ENCODE assay signal across 24 mouse cellular contexts in the genomic region with DNA sequence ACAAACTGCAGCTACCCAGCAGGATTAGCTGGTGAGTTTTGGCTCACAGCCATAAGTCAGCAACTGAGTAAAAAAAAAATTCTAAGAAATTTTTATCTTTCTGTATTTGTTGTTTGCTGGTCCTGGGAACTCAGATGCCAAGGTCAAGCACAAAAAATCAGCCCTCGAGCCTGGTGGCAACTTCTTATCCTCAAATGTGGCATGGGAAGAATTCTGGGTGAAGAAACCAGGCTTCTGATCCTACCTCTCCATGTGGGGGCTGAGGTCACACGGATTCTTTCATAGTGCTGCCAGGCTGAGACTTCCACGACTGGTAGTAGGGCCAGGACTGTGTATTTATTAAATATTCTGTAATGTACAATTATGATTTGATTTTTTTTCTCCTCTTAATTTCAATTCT.
A peak's percentile ranks its signal among the peaks of the same experiment; 100 is the strongest.
DNase-seq lines count a peak whose midpoint lies in the region; ATAC-seq and TF ChIP-seq lines count a peak whose summit lies in the region.
"Had no signal": no experiment of that assay in that cellular context is flagged by ENCODE, and none has a peak within 500 bp of the region (broad histone marks: within the 10 kb centered on the region; RNA-seq: fewer than 3 reads in every experiment).

No protein-coding gene starts in this region.

- H3K27ac ChIP-seq in midbrain, embryonic 14.5 days (replicated peaks; ENCODE audit: low read depth, low read length): no peak overlapping the region
- H3K27ac ChIP-seq in midbrain, embryonic 11.5 days (ENCODE audit: low read depth, low read length): no peak overlapping the region
- H3K27ac ChIP-seq: embryonic facial prominence, embryonic 12.5 days; embryonic facial prominence, embryonic 15.5 days; forebrain, embryonic 15.5 days; heart, embryonic 15.5 days; hindbrain, embryonic 10.5 days; hindbrain, embryonic 13.5 days; intestine, embryonic 15.5 days had no signal

- H3K4me2 ChIP-seq in midbrain, embryonic 14.5 days (ENCODE audit: low read length): no peak overlapping the region
- no peak overlapping the region for H3K4me2 ChIP-seq in midbrain, embryonic 11.5 days
- H3K4me2 ChIP-seq in myocyte (ENCODE audit: low read depth): peak overlapping the region; percentile 10
- H3K4me2 ChIP-seq: embryonic facial prominence, embryonic 12.5 days; embryonic facial prominence, embryonic 15.5 days; forebrain, embryonic 15.5 days; heart, embryonic 12.5 days; heart, embryonic 15.5 days; hindbrain, embryonic 13.5 days; intestine, embryonic 15.5 days had no signal

- no peaks in the 10 kb centered on the region for H3K27me3 ChIP-seq in midbrain, embryonic 14.5 days (ENCODE audit: control insufficient read depth, insufficient read depth, low read length)
- H3K27me3 ChIP-seq in midbrain, embryonic 11.5 days (ENCODE audit: control insufficient read depth, insufficient read depth, low read length): no peaks in the 10 kb centered on the region
- no peaks in the 10 kb centered on the region for H3K27me3 ChIP-seq in myocyte (ENCODE audit: control insufficient read depth, insufficient read depth, insufficient read length)
- H3K27me3 ChIP-seq: embryonic facial prominence, embryonic 12.5 days; embryonic facial prominence, embryonic 15.5 days; forebrain, embryonic 15.5 days; heart, embryonic 12.5 days; heart, embryonic 15.5 days; hindbrain, embryonic 13.5 days; intestine, embryonic 15.5 days had no signal

- DNase-seq in cerebellum, postnatal 14 days: peak; percentile 4 to 13
- no peak for DNase-seq in cerebellum, adult 11-12 months
- DNase-seq in midbrain, embryonic 14.5 days: peak; percentile 0
- no peak for DNase-seq in midbrain, embryonic 11.5 days (ENCODE audit: low spot score, missing footprints)
- DNase-seq in adipocyte (ENCODE audit: low spot score): peak; percentile 10
- DNase-seq: adrenal gland, postnatal 10 days; cerebellum, adult 11 months; cerebellum, adult 8-10 months; gastrocnemius, postnatal 10 days; gastrocnemius, postnatal 36 days; heart, postnatal 10 days; heart, postnatal 36 days; kidney, adult 11 months had no signal

- H3K79me2 ChIP-seq in myocyte (ENCODE audit: control insufficient read depth, insufficient read depth): no peaks in the 10 kb centered on the region

- H3K9ac ChIP-seq in midbrain, embryonic 14.5 days (replicated peaks; ENCODE audit: low read length): no peak overlapping the region
- H3K9ac ChIP-seq in midbrain, embryonic 11.5 days (ENCODE audit: low read length): no peak overlapping the region
- H3K9ac ChIP-seq: embryonic facial prominence, embryonic 12.5 days; embryonic facial prominence, embryonic 15.5 days; forebrain, embryonic 15.5 days; heart, embryonic 12.5 days; heart, embryonic 15.5 days; hindbrain, embryonic 13.5 days; intestine, embryonic 15.5 days had no signal

- no peak overlapping the region for H3K4me3 ChIP-seq in midbrain, embryonic 14.5 days (replicated peaks; ENCODE audit: low read depth, low read length)
- no peak overlapping the region for H3K4me3 ChIP-seq in midbrain, embryonic 11.5 days (ENCODE audit: low read depth, low read length)
- no peak overlapping the region for H3K4me3 ChIP-seq in myocyte
- H3K4me3 ChIP-seq: embryonic facial prominence, embryonic 12.5 days; embryonic facial prominence, embryonic 15.5 days; forebrain, embryonic 15.5 days; heart, embryonic 12.5 days; heart, embryonic 15.5 days; hindbrain, embryonic 10.5 days; hindbrain, embryonic 13.5 days; intestine, embryonic 15.5 days had no signal

- H3ac ChIP-seq in myocyte (ENCODE audit: control insufficient read depth, insufficient read length): no peak overlapping the region

- ATAC-seq in midbrain, embryonic 14.5 days (ENCODE audit: low FRiP score, low TSS enrichment): no peak
- ATAC-seq in midbrain, embryonic 11.5 days (ENCODE audit: low FRiP score): no peak
- ATAC-seq: CD4-positive, CD25-positive, alpha-beta regulatory T cell, adult 4 months; forebrain, embryonic 15.5 days; hindbrain, embryonic 16.5 days; intestine, embryonic 15.5 days had no signal

- H3K36me3 ChIP-seq in midbrain, embryonic 14.5 days (ENCODE audit: control insufficient read depth, insufficient read depth, low read length): no peaks in the 10 kb centered on the region
- no peaks in the 10 kb centered on the region for H3K36me3 ChIP-seq in midbrain, embryonic 11.5 days (ENCODE audit: control insufficient read depth, insufficient read depth, low read length)
- no peaks in the 10 kb centered on the region for H3K36me3 ChIP-seq in myocyte (ENCODE audit: control insufficient read depth, insufficient read depth)
- H3K36me3 ChIP-seq: embryonic facial prominence, embryonic 12.5 days; embryonic facial prominence, embryonic 15.5 days; forebrain, embryonic 15.5 days; heart, embryonic 12.5 days; heart, embryonic 15.5 days; hindbrain, embryonic 10.5 days; hindbrain, embryonic 13.5 days; intestine, embryonic 15.5 days had no signal

- no peak for TF ChIP-seq POLR2A in myocyte (IDR thresholded peaks at IDR 0.05; ENCODE audit: insufficient read length, low read depth)

- no peaks in the 10 kb centered on the region for H3K4me1 ChIP-seq in midbrain, embryonic 14.5 days (ENCODE audit: control insufficient read depth, insufficient read depth, low read length)
- H3K4me1 ChIP-seq in midbrain, embryonic 11.5 days (ENCODE audit: control insufficient read depth, insufficient read depth, low read length): no peaks in the 10 kb centered on the region
- H3K4me1 ChIP-seq: embryonic facial prominence, embryonic 12.5 days; embryonic facial prominence, embryonic 15.5 days; forebrain, embryonic 15.5 days; heart, embryonic 12.5 days; heart, embryonic 15.5 days; hindbrain, embryonic 10.5 days; hindbrain, embryonic 13.5 days; intestine, embryonic 15.5 days had no signal

- WGBS in midbrain, embryonic 14.5 days: 73% methylated on average over 3 of the region's 3 CpGs
- 84% methylated on average over 3 of the region's 3 CpGs for whole genome bisulfite sequencing in midbrain, embryonic 11.5 days

- H3K9me3 ChIP-seq in midbrain, embryonic 14.5 days (ENCODE audit: control insufficient read depth, low read length): no peaks in the 10 kb centered on the region
- no peaks in the 10 kb centered on the region for H3K9me3 ChIP-seq in midbrain, embryonic 11.5 days (ENCODE audit: control insufficient read depth, low read length)
- H3K9me3 ChIP-seq: embryonic facial prominence, embryonic 12.5 days; embryonic facial prominence, embryonic 15.5 days; forebrain, embryonic 15.5 days; heart, embryonic 12.5 days; heart, embryonic 15.5 days; hindbrain, embryonic 10.5 days; hindbrain, embryonic 13.5 days; intestine, embryonic 15.5 days had no signal

TF ChIP-seq in myocyte, 11 proteins besides CTCF, POLR2A, EP300 and RAD21:
- TF ChIP-seq MYOD1 (IDR thresholded peaks at IDR 0.05; ENCODE audit: control insufficient read depth in 1 of 3, insufficient read length in 2 of 3, low read depth in 2 of 3) (no peak), SRF (IDR thresholded peaks at IDR 0.05; ENCODE audit: control insufficient read depth, insufficient read length, low read depth) (no peak)

Comparison
In these comparisons a context has a peak if more than half of its experiments do, and no peak if none do; other contexts are left out.
1. DNase-seq: peak in cerebellum, postnatal 14 days (2 of 2), midbrain, embryonic 14.5 days (single experiment) and adipocyte (single experiment); none in cerebellum, adult 11-12 months (single experiment) and midbrain, embryonic 11.5 days (single experiment).